Mouse (Mus musculus) liver, embryonic 12.5 days (tissue): ENCODE results near the gene Wdr4. TPM values are rescaled to one million over a fixed set of nuclear protein-coding genes. Genes with fewer than 3 reads are reported as not detected.
A peak's percentile ranks its signal among the peaks of the same experiment; 100 is the strongest.

Experiments
- ATAC-seq: fragments of 200-750 bp; cut with Nextera tagmentation; 2 replicates; pipeline ENCODE4 v1.8.0; 2017; ENCODE audit warnings: moderate number of reproducible peaks, mild to moderate bottlenecking, moderate library complexity
- H3K27ac ChIP-seq: fragments of 300-500 bp; sonication (generic); 2 replicates; pipeline ENCODE4 v1.5.1; 2016; ENCODE audit warnings: mild to moderate bottlenecking
- H3K27me3 ChIP-seq: fragments of 300-500 bp; sonication (generic); replicated peaks from 2 replicates; pipeline ENCODE4 v1.6.1; 2016; ENCODE audit warnings: mild to moderate bottlenecking, moderate library complexity
- H3K36me3 ChIP-seq: fragments of 300-500 bp; sonication (generic); 2 replicates; pipeline ENCODE4 v1.6.1; 2016; ENCODE audit warnings: mild to moderate bottlenecking, moderate library complexity
- H3K4me1 ChIP-seq: fragments of 300-500 bp; sonication (generic); 2 replicates; pipeline ENCODE4 v1.6.1; 2016
- H3K4me2 ChIP-seq: fragments of 300-500 bp; sonication (generic); 2 replicates; pipeline ENCODE4 v1.6.1; 2016; ENCODE audit warnings: mild to moderate bottlenecking, moderate library complexity
- H3K4me3 ChIP-seq: fragments of 300-500 bp; sonication (generic); 2 replicates; pipeline ENCODE4 v1.5.1; 2016; ENCODE audit warnings: mild to moderate bottlenecking, moderate library complexity
- H3K9ac ChIP-seq: fragments of 300-500 bp; sonication (generic); 2 replicates; pipeline ENCODE4 v1.6.1; 2016; ENCODE audit warnings: mild to moderate bottlenecking, moderate library complexity
- H3K9me3 ChIP-seq: fragments of 300-500 bp; sonication (generic); replicated peaks from 2 replicates; pipeline ENCODE4 v1.6.1; 2016; ENCODE audit warnings: mild to moderate bottlenecking, moderate library complexity
- WGBS: fragments of 180-500 bp; shearing (Covaris S2); methylation state at CpG from one replicate; pipeline ENCODE4 v1.1.7; 2016; ENCODE audit not compliant: insufficient replicate concordance; 5-methylcytosine and 5-hydroxymethylcytosine counted together
- polyA plus RNA-seq: library from polyadenylated mRNA; unstranded; fragments of >200 nt; fragmentation: Nextera tagmentation; extraction: Ambion mirVana; gene quantifications from 2 replicates; pipeline ENCODE4 v1.2.1, GENCODE M21; 2016

The Wdr4 gene
- polyA plus RNA-seq, 1 experiment from 2014 or later: 46.1 TPM

DNA sequence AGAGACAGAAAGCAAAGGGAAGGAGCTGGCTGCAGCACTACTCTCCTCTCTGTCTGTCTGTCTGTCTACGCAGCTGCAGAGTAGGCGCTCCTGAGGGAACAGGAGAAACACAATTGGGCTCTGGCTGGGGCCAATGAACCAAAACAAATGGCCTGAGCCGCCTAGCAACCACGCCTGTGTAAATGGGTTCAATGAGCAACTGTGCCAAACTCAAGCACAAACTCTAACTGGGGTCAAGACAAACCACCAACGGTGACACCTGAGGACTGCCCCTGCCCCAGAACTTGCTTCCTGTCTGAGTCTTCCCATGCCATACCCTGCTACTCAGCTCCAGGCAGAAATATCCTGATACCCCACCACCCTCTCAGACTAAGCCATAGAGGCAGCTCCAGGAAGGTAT is 14.8 kb downstream of the Wdr4 start:
- Histone ChIP-seq H3K9ac (no peak overlapping the region), H3K36me3 (peaks cover 100% of the 10 kb centered on the region), H3K4me1 (peaks cover 47% of the 10 kb centered on the region), H3K9me3 (no peaks in the 10 kb centered on the region), H3K4me2 (no peak overlapping the region), H3K27ac (no peak overlapping the region), H3K4me3 (no peak overlapping the region), H3K27me3 (no peaks in the 10 kb centered on the region)
- WGBS: 78% methylated on average over 5 of the region's 5 CpGs
- ATAC-seq: no peak

DNA sequence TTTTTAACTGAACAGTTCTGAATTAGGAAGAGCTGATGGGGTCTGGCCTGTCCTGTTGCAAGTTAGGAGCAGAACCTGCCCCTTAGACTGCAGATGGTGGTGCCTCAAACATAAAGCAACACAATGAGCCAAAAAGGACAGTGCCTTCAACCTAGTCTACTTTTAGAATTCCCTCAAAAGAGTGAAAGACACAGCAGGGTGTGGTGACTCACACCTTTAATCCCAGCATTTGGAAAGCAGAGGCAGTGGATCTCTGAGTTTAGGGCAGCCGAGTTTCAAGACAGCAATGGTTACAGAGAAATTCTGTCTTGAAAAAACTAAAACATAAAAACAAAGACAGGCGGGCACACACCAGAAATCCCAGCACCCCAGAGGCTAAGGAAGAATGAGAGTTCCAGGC is 15.8 kb downstream of the Wdr4 start:
- Histone ChIP-seq H3K4me1 (peaks cover 43% of the 10 kb centered on the region), H3K9me3 (no peaks in the 10 kb centered on the region), H3K27me3 (no peaks in the 10 kb centered on the region), H3K36me3 (peaks cover 100% of the 10 kb centered on the region), H3K9ac (no peak overlapping the region), H3K4me2 (no peak overlapping the region), H3K27ac (no peak overlapping the region), H3K4me3 (no peak overlapping the region)
- no peak for ATAC-seq
- WGBS: 81% methylated on average over 2 of the region's 2 CpGs

DNA sequence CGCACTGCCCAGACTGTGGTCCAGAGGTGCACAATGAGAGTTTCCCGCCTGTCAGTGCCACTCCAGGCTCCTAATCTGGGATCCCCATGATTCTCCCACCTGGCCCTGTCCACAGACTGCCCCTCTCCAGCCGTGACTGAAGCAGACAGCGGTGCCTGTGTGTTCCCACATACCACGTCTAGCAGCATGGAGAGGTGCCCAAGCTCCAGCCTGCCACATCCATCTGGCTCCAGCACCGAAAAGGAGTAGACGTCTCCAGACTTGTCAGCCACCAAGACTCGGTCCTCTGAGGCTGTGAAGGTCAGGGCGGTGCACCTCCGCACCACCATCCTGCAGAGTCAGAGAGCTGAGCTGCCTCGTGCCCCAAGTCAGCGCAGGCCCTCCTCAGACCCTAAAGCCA is 16.4 kb downstream of the Wdr4 start:
- peak overlapping the region; percentile 45; the same call in 1 of the 2 replicates for H3K4me2 ChIP-seq
- no peak overlapping the region for H3K4me3 ChIP-seq
- H3K27ac ChIP-seq: 0 out of 2 replicates have a peak overlapping the region, but pooled peaks have one; percentile 52
- H3K9me3 ChIP-seq: no peaks in the 10 kb centered on the region
- H3K27me3 ChIP-seq: no peaks in the 10 kb centered on the region
- peaks cover 100% of the 10 kb centered on the region for H3K36me3 ChIP-seq
- ATAC-seq: no peak
- H3K4me1 ChIP-seq: peaks cover 43% of the 10 kb centered on the region
- H3K9ac ChIP-seq: no peak overlapping the region
- 87% methylated on average over 12 of the region's 12 CpGs for WGBS

DNA sequence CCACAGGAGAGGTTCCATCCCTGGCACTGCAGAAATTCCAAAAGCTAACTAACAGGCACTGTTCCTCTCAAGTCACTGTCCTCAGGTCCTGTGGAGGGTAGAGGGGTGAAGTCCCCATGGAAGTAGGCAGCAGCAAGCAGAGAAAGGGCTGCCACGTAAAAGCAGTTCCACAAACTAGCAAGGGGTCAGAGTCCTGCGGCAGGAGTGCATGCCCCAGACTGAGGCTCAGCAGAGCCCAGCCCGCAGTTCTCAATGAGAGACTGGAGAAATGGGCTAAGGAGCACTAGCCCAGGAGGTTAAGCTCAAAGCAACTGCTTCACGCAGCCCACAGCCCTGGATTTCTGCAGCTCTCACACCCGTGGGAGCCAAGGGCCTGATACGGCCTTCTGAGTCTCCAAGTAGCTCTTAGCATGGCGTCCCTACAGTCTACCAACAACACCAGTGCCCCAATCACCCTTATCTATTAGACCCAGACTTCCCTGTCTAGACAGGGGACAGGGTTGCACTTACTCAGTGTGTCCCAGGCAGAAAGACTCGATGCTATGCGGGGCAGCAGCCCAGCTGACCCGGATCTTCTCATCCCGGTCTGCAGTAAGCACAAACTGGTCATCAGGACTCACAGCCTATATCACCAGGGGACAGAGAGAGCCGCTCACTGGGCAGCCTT is 17.4 kb downstream of the Wdr4 start:
- peak overlapping the region; percentile 52 for H3K27ac ChIP-seq
- no peaks in the 10 kb centered on the region for H3K9me3 ChIP-seq
- H3K9ac ChIP-seq: 0 out of 2 replicates have a peak overlapping the region, but pooled peaks have one; percentile 36
- no peaks in the 10 kb centered on the region for H3K27me3 ChIP-seq
- peak overlapping the region; percentile 45 for H3K4me2 ChIP-seq
- H3K36me3 ChIP-seq: peaks cover 100% of the 10 kb centered on the region
- 46% methylated on average over 12 of the region's 12 CpGs for WGBS
- H3K4me1 ChIP-seq: peaks cover 43% of the 10 kb centered on the region
- ATAC-seq: peak; percentile 94
- no peak overlapping the region for H3K4me3 ChIP-seq

DNA sequence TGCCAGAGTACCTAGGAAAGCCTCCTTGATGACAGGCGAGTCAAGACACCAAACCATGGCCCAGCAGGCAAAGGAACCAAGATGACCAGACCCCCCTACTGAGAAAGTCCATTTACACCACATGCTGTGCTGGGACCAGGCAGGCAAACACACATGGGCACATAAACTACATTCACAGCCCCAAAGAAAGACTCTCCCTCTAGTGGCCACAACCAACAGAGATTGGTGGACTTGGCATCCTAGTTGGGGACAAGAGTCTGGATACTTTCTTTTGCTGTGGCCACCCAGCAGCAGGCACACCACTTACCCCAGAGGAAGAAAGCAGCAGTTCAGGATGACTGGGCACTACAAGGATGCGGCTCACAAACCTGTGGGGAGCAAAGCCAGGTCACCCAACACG is 18.9 kb downstream of the Wdr4 start:
- WGBS: 80% methylated on average over 3 of the region's 3 CpGs
- Histone ChIP-seq H3K4me1 (peaks cover 39% of the 10 kb centered on the region), H3K4me3 (no peak overlapping the region), H3K36me3 (peaks cover 100% of the 10 kb centered on the region), H3K27me3 (no peaks in the 10 kb centered on the region), H3K4me2 (no peak overlapping the region), H3K9ac (no peak overlapping the region), H3K9me3 (no peaks in the 10 kb centered on the region), H3K27ac (no peak overlapping the region)
- ATAC-seq: no peak

DNA sequence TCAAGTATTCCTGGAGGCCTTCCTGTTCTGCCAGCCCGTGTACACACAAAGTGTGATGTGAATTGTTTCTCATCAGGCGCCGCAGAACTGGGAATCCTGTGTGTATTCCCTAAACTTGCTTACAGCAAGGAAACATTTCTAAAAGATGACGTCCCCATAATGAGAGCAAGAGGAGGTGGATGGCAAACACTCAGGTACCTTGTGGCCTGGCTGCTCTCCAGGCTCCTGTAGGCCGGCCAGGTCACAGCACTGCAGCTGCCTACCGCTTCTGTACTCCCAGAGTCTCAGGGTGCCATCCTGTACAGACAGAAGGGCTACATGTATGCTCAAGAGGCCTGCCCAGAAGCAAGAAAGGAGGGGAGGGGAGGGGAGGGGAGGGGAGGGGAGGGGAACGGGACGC is 19.4 kb downstream of the Wdr4 start:
- Histone ChIP-seq H3K27ac (no peak overlapping the region), H3K27me3 (no peaks in the 10 kb centered on the region), H3K36me3 (peaks cover 100% of the 10 kb centered on the region), H3K4me3 (no peak overlapping the region), H3K9ac (no peak overlapping the region), H3K4me1 (peaks cover 39% of the 10 kb centered on the region), H3K4me2 (no peak overlapping the region), H3K9me3 (no peaks in the 10 kb centered on the region)
- ATAC-seq: no peak
- 88% methylated on average over 8 of the region's 8 CpGs for WGBS

DNA sequence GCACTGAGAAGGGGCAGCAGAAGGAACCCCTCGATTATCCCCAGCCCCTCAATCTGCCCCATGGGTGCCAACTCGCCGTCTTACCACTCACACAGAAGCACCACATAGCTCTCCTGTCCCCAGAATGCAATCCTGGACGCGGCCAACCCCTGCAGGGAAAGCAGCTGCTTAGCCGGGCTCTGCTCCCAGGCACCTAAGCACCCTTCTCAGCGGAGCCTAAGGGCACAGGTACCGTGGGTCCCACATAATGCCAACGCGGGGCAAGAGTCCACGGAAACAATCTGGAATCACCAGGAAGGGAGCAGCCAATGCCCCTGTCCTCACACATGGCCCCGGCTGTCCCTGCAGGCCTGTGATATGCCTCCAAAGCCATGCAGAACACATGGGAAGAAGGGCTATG is 20.1 kb downstream of the Wdr4 start:
- Histone ChIP-seq H3K4me2 (no peak overlapping the region), H3K4me1 (peaks cover 34% of the 10 kb centered on the region), H3K9ac (no peak overlapping the region), H3K36me3 (peaks cover 100% of the 10 kb centered on the region), H3K27me3 (no peaks in the 10 kb centered on the region), H3K4me3 (no peak overlapping the region), H3K27ac (no peak overlapping the region), H3K9me3 (no peaks in the 10 kb centered on the region)
- ATAC-seq: no peak
- 90% methylated on average over 12 of the region's 12 CpGs for WGBS

DNA sequence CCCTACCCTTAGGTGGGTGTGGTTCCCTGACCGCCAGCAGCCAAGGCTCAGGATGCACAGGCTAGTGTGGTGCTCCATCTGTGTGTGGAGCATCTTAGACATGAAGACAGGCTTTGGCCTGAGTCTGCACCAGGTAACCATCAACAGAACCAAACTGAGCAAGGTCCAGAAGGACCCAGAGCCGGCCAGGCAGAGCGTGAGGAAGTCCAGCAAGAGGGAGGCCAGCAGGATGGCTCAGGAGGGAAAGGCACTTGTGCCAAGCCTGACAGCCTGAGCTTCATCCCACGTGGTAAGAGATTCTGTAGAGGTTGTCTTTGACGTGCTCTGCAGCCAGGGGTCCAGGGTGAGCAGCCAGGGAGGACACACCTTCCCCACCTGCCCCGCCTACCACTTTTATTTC is 22.1 kb downstream of the Wdr4 start:
- Histone ChIP-seq H3K27ac (no peak overlapping the region), H3K4me3 (no peak overlapping the region), H3K27me3 (no peaks in the 10 kb centered on the region), H3K36me3 (peaks cover 80% of the 10 kb centered on the region), H3K9me3 (no peaks in the 10 kb centered on the region), H3K4me1 (peaks cover 14% of the 10 kb centered on the region), H3K4me2 (no peak overlapping the region), H3K9ac (no peak overlapping the region)
- ATAC-seq: no peak
- WGBS: 81% methylated on average over 6 of the region's 6 CpGs

DNA sequence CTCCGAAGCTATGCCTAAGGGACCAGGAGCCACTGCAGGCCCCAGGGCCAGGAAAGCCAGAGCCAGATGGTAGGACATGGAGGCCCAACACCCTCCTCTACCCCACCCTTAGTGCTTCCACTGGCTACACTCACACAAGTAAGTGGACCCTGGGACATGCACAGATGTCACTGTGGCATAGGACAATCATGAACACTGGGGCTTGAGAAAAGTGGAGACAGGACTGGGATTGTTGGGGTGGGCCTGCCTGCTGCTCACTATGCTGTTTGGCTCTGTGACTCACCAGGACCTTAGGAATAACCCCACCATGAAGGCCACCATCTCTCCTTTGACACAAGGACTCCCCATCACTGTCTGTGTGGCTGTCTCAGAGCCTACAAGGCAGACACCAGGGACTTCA is 24.8 kb downstream of the Wdr4 start:
- Histone ChIP-seq H3K4me2 (no peak overlapping the region), H3K27me3 (no peaks in the 10 kb centered on the region), H3K27ac (no peak overlapping the region), H3K9me3 (no peaks in the 10 kb centered on the region), H3K36me3 (peaks cover 53% of the 10 kb centered on the region), H3K4me1 (no peaks in the 10 kb centered on the region), H3K9ac (no peak overlapping the region), H3K4me3 (no peak overlapping the region)
- no peak for ATAC-seq
- WGBS: 92% methylated on average over 1 of the region's 1 CpGs

DNA sequence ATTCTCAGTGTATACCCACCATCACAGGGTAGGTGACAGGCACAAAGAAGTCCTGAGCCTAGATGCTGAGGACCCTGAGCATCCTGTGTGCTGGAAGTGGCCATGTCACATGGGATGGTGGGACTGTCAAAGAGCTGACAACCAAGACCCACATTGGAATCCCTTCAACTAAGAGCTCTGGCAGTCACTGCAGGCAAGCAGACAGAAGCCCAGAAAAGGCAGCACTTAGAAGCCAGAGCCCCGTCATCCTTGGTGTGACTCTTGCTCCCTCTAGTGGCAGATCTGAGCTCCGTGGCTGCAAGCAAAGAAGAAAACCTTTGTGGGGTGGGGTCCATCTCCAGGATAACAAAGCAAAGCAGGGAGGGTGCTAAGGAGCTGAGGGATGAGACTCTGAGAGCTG is 27.4 kb downstream of the Wdr4 start:
- Histone ChIP-seq H3K9me3 (no peaks in the 10 kb centered on the region), H3K4me1 (no peaks in the 10 kb centered on the region), H3K27me3 (no peaks in the 10 kb centered on the region; the same call in 1 of the 2 replicates), H3K9ac (no peak overlapping the region), H3K4me3 (no peak overlapping the region), H3K36me3 (peaks cover 27% of the 10 kb centered on the region), H3K27ac (no peak overlapping the region), H3K4me2 (no peak overlapping the region)
- 0% methylated on average over 2 of the region's 2 CpGs for WGBS
- ATAC-seq: no peak

DNA sequence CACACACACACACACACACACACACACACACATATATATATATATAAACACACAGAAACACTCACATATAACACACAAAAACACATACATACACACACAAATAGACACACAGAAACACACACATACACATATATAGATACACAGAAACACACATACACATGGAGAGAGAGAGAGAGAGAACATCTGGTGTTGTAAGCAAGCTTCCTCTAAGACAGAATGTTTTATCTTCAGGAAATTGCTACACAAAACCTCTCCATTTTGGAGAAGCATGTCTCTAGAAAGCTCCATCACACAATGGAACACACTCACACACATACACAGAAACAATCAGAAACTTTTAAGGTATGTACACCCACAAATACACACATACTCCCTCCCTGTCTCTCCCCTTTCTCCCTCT is 28.4 kb downstream of the Wdr4 start:
- Histone ChIP-seq H3K4me3 (no peak overlapping the region), H3K9ac (no peak overlapping the region), H3K9me3 (no peaks in the 10 kb centered on the region), H3K4me2 (no peak overlapping the region), H3K36me3 (peaks cover 17% of the 10 kb centered on the region), H3K27me3 (peaks cover 6% of the 10 kb centered on the region), H3K4me1 (no peaks in the 10 kb centered on the region), H3K27ac (no peak overlapping the region)
- ATAC-seq: no peak

DNA sequence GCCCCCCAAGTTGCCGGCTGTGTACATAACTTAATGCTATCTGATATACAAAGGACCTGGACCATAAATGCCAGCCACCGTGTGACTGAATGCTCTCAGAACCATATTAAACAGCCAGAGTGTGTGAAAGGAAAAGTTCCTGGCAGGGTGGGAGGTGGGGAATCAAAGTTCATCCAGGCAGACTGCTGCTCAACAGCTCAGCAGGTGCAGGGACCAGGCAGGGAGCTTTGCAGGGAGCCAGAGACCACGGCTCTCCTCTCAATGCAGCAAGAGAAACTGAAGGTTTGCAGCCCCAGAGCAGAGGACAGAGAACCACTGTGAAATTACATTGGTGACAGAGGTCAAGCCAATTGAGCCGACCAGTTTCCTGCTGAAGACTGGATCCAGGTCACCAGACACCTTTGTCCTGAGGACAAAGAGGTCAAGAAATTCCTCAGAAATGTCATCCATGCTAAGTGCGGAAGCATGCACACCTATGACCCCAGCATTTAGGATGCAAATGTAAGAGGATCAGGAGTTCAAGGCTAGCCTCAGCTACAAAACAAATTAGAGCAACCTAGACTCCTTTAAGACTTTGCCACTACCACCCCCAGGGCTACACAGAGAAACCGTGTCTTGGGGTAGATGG is 32.2 kb downstream of the Wdr4 start:
- no peak overlapping the region for H3K27ac ChIP-seq
- no peak overlapping the region for H3K4me3 ChIP-seq
- WGBS: 45% methylated on average over 6 of the region's 6 CpGs
- H3K36me3 ChIP-seq: no peaks in the 10 kb centered on the region
- H3K9me3 ChIP-seq: no peaks in the 10 kb centered on the region
- no peak overlapping the region for H3K9ac ChIP-seq
- peaks cover 8% of the 10 kb centered on the region for H3K27me3 ChIP-seq
- no peak overlapping the region for H3K4me2 ChIP-seq
- ATAC-seq: no peak
- H3K4me1 ChIP-seq: no peaks in the 10 kb centered on the region
